Mouse (Mus musculus) brain, embryonic 18.5 days (tissue): ENCODE data around the gene Olfr373.
"Not testable (repeated sequence)": the region's sequence is repeated elsewhere in the genome, so short reads cannot be mapped to it uniquely, and the experiment has no call there.

Experiments
- DNase-seq: peaks from one replicate; pipeline ENCODE4 v3.0.0-alpha.2; 2012; ENCODE audit warnings: low read depth, low spot score

Olfr373 gene

DNA sequence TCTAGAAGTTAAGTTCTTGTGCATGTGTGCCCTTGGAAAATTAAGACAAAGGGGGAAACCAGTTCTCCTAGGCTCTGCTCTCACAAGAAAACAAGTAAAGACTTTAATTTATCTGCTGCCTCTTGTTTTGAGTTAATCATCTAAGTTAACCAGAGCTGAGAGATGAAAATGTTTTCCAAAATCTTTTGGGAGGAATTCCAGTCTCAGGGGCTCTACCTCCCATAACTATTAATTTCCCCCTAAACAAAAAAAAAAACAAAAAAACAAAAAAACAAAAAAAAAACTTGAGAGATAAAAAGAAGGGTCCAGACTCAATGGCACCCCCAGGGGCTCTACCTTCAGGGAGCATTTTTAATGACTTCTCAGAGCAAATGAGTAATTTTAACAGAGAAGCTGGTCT, at the start of gene Olfr373:
TSS of gene Olfr373 (plus strand) at position 301 of the 400 bp plus-strand sequence.
- not testable (repeated sequence) for DNase-seq

DNA sequence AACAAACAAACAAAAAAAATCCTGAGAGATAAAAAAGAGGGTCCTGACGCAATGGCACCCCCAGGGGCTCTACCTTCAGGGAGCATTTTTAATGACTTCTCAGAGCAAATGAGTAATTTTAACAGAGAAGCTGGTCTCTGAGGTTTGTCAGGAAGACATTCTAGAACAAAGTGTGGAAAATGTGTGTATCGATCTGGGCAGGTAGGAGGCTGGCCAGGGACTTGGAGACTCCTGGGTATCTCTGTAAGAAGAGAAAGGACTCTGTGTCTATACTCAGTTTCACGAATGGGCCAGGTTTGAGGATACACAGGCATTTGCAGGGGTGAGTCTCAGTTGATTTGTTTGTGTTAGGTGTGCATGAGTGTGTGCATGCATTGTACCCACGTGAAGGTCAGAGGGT, 42.1 kb upstream of the Olfr373 start, which contains the start of gene Olfr372:
TSS of gene Olfr372 (plus strand) at position 301 of the 400 bp plus-strand sequence.
- not testable (repeated sequence) for DNase-seq

DNA sequence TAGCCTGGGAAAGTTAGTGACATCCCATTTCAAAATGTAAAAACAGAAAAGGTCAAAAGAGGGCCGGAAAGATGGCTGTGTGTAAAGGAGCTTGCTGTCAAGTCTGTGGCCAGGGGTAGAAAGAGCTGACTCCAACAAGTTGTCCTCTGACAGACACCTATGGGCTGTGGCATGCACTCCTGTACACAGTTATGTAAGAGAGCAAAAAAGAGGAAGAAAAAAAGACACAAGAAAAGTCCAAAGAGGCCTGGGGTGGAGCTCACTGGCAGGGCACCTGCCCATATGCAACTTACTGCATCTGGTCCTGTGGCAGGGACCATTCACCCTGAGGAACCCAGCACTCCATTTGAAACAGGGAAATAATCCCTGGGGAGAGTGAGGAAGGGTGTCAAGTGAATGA, 40.5 kb upstream of the Olfr373 start:
- no peak for DNase-seq

DNA sequence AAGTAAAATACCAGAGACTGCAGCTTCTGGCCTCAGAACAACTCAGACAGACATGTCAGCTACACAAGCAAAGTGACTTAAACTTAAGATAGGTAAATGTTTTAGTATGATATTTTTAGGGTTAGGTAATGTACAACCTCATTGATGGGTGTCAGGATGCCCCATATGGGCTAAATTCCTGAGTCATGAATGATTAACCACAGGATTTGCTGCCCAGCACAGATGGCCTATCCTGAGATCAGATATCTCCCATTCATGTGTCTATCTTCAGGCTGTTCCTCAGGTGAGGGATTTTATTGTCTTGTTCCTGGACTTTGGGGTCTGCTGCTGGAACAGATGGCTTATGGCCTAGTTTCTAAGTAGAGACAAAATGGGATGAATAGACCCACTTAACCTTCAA, 28.3 kb upstream of the Olfr373 start:
- DNase-seq = not testable (repeated sequence)

DNA sequence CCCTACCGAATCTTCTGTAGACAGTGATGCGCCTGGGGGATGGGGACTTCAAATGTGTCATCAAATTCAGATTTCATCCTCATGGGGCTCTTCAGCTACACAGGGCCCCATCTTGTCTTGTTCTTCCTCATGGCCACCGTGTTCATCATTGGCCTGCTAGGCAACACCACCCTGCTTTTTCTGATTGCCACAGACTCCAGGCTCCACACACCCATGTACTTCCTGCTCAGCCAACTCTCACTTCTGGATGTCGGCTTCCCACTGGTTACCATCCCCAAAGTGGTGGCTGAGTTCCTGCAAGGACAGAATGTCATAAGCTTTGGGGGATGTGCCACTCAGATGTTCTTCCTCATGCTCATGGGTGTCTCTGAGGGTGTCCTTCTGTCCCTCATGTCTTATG, 25.3 kb upstream of the Olfr373 start:
- not testable (repeated sequence) for DNase-seq

DNA sequence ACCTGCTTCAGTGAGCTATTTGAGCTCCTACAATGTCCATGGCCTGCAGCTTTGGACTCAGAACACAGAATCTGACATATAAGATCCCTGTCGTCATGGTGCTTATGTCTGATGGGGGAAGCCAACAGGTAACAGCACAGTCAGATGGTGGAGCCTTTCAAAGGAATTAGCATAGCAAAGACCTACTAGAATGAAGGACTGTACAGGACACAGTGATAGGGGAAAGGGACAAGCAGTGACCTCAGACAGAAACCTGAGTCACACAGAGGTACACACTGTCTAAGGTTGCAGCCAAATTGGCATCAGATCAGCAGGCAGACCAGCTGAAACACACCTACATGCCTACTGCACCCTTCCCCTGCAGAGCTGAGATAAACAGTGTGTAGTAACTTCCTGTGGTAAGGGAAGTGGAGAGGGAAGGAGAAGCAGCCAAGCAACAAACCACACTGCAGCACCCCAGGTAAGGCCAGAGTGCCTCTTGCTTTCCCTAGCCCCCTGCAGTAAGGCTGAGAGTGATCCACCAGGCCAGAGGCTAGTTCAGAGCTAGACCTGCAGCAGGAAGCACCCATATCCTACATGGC, 16.1 kb upstream of the Olfr373 start:
- DNase-seq = not testable (repeated sequence)

DNA sequence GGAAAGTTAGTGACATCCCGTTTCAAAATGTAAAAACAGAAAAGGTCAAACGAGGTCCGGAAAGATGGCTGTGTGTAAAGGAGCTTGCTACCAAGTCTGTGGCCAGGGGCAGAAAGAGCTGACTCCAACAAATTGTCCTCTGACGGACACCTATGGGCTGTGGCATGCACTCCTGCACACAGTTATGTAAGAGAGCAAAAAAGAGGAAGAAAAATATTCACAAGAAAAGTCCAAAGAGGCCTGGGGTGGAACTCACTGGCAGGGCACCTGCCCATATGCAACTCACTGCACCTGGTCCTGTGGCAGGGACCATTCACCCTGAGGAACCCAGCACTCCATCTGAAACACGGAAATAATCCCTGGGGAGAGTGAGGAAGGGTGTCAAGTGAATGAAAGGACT, 1.8 kb downstream of the Olfr373 start:
- DNase-seq = no peak

DNA sequence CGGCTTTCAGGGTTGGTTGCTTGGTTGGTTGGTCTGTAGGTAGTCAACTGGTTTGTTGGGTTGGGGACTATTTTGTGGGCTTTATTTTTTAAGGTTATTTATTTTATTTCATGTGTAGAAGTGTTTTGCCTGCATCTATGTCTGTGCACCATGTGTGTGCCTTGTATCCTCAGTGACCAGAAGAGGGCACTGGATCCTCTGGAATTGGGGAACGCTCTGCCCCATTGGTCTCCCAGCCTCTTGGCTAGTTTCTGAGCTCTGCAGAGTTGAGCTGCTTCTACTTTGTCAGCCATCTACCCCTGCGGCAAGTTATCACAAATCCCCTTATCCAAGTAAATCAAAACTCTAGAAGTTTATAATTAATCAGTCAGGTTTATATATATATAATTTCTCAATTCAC, 4.6 kb downstream of the Olfr373 start:
- not testable (repeated sequence) for DNase-seq

DNA sequence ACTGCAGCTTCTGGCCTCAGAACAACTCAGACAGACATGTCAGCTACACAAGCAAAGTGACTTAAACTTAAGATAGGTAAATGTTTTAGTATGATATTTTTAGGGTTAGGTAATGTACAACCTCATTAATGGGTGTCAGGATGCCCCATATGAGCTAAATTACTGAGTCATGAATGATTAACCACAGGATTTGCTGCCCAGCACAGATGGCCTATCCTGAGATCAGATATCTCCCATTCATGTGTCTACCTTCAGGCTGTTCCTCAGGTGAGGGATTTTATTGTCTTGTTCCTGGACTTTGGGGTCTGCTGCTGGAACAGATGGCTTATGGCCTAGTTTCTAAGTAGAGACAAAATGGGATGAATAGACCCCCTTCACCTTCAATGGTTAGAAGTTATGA, 13.7 kb downstream of the Olfr373 start:
- not testable (repeated sequence) for DNase-seq

DNA sequence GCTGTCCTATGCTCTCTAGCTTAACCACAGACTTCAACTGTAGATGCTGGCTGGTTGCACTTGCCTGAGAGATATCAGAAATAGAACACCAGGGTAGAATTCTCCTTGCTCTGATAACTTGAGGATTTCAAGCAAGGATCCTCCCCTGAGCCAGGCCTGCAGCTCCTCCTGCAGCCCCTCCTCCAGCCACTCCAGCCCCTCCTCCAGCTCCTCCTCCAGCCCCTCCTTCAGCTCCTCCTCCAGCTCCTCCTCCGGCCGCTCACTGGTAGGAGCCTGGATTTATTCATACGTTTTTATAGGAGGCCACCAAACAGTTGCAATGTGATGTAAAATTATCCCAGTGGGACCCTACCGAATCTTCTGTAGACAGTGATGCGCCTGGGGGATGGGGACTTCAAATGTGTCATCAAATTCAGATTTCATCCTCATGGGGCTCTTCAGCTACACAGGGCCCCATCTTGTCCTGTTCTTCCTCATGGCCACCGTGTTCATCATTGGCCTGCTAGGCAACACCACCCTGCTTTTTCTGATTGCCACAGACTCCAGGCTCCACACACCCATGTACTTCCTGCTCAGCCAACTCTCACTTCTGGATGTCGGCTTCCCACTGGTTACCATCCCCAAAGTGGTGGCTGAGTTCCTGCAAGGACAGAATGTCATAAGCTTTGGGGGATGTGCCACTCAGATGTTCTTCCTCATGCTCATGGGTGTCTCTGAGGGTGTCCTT, 16.6 kb downstream of the Olfr373 start:
- not testable (repeated sequence) for DNase-seq

DNA sequence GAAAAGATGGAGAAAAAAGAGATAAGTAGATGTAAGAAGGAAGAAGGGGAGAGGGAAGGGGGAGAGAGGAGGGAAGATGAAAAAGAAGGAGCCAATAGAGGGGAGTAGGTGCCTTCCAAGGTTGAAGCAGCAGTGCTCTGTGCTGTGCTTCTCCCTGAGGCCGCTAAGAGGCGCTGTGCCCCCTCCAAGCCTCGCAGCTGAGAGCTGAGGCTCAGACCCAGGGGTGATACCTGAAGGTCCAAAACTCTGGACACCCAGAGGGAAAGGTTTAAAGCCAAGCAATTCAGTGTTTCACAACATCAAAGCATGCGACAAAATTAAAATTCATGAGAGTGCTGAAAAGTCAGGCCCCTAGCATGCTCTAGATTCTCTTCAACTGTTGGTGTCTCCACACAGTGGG, 22.2 kb downstream of the Olfr373 start:
- DNase-seq = no peak

DNA sequence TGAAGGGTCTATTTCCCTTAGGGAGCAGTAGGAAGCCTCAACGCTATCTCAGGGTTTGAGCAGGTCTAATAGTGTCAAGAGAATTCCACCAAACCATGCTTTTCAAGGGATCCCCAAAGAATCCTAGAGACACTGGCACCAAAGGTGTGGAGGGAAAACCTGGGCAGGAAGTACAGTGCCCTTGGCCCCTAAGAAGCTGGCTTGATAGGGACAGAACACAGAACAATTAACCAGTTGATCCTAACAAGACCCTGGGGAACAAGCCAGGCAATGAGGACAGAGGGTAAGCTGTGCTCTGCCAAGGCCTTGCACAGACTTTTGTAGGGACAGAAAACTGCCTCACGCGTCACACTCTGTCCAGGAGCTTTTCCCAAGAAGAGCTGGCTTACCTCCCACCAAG, 23.8 kb downstream of the Olfr373 start, which contains the start of gene Olfr374:
TSS of gene Olfr374 (plus strand) at position 301 of the 400 bp plus-strand sequence.
- DNase-seq = no peak

DNA sequence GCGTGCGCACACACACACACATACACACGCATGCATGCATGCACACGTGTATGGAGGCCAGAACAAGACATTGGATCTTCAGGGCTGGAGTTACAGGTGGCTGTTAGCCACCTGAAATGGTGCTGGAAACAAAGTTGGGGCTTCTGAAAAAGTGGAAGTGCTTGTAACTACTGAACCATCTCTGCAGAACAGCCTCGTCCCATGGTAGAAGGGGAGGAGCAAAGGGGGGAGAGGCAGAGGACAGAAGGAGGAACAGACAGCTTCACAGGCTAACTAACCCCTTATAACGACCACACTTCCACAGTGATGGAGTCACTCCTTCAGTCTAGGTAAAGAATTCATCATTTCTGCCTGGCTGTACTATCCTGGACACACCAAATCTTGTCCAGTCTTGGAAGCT, 27.9 kb downstream of the Olfr373 start:
- no peak for DNase-seq

DNA sequence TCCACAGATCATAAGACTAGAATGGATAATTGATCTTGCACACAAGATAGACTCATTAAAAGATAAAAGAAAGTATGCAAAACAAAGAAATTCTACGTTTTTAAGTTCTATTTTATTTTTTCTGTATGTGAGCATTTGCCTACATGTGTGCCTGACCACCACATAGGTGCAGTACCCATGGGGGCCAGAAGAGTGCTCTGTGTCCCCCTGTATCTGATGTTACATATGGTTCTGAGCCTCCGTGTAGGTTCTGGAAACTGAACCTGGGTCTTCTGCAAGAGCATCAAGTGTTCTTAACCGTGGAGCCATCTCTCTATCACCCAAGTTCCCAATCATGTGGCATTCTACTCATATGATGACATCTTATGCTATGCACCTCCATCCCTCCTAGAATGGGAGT, 29.5 kb downstream of the Olfr373 start:
- DNase-seq = no peak

DNA sequence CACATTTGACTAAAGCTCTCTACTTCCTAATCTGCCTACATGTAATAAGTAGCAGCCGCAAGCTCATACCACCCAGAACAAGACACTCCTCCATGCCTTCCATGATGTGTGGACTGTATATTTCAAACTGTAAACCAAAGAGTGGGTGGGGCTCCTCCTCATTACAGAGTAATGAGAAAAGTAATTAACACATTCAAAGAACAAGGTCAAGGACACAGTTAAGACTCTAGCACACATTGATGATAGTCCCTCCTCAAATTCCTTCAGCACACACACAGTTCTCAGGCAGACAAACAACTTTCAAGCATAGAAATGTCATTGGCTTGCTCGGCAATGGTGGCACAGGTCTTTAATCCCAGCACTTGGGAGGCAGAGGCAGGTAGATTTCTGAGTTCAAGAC, 32.2 kb downstream of the Olfr373 start:
- DNase-seq = no peak

DNA sequence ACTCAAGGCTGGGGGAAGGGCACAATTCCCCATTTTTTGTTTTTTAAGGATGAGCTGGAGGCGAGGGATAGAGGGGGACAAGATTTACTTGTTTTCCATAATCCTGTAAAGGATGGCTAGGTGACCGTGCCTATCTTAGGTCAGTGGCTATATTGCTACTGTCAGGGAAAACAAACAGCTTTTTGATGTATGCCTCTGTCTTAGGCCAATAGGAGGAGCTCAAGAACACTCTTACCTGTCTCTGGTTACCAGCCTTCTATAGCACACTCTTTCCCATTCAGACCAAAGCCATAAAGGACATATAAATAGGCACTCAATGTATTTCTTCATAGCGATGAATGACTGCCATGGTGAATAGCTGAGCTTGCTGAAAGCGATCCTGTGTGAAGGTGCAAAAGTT, 35.6 kb downstream of the Olfr373 start:
- no peak for DNase-seq

DNA sequence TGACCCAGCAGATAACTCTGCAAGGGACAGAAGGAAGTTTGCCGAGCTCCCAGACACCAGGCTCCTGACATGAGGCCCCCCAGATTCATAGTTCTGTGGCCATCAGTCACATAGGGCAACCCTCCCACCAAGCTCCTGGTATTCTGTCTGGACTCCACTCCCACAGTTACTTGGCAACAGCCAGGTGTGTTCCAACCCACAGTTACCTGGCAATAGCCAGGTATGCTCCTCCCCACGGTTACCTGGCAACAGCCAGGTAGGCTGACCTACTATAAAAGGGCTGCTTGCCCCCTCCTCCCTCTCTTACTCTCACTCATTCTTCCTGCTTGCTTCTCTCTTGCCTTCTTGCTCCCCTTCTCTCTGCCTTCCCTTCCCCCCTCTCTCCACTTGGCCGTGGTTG, 38.5 kb downstream of the Olfr373 start:
- not testable (repeated sequence) for DNase-seq

DNA sequence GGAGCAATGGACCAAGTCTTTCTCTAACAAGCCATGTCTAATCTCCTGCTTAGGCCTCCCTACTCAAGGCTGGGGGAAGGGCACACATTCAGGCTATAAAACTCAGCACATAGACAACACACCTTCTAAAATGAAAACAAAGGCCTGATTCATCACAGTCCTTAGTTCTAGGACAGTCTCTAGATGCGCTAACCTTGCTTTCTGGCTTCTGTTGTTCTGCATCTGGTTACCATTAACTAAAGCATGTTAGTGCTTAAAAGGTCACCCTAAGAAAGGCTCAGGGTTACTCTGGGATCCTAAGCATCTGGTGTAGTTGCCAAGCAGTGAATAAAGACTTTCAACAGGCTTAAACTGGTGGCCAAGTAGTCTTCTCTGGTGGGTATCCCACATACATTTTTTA, 39.0 kb downstream of the Olfr373 start:
- no peak for DNase-seq

DNA sequence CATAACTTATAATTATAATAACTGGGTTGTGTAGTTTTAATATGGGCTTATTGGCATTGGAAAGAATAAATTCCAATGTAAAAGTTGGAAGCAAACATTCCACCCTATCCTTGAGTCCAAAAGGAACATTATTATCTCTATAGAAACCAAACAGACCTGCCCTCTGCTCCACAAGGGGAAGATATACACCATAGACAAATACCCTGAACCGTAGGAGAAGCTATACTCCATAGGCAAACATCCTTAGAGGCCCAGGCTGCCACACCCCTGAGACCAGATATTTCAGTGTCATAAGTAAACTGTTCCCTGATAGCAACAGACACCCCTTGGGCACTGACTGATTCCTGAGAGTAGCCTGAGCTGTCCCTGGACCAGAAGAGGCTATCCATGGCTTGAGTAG, 44.9 kb downstream of the Olfr373 start:
- DNase-seq = no peak

DNA sequence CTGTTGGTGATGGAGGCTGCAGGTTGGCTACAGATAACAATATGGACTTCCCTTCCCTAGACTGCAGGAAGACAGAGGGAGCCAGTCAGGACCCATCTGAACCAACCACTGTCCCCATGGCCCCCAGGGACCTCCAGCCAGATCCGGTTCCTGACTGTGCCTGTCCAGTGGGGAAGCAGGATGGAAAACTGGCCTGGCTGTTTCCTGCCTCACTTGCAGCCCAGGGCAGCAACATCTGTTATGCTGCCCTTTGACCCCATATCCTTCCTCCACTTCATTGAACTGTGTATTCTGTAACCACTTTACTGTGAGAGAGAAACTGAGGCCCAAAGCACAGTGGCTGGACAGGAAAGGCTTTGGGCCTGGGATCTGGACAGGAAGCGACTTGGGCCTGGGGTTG, 48.3 kb downstream of the Olfr373 start:
- DNase-seq = no peak

DNA sequence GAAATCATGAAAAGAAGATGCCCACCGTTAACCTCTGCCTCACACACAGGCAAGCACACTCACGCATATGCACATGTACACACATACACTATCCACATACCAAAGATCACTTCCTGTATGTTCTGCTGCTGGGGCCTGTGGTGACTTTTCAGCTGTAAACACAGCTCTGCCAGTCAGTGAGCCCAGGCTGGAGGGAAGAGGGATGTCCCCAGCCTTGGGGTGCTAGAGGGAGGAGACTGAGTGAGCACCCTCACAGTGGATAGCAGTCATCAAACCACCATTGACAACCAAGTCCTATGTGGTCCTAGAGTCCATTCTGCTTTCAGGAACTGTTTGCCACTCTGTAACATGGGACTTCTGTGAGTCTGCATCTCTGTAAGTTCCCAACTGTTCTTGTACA, 48.9 kb downstream of the Olfr373 start:
- no peak for DNase-seq

DNA sequence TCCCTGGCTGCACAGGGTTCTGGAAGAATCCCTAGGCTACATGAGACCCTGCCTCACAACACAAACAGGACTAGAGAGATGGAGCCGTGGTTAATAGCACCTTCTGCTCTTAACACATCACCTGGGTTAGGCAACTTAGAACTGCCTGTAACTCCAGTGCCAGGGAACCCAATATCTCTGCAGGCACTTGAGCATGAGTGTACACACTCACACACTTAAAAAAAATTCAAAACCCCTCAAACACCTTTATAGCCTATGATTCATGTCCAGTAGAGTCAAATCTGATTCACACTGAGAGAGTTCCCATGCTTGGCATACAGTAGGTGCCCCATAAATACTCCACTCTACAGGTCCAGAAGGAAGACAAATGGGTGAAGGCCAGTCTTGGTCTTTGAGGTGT, 49.4 kb downstream of the Olfr373 start:
- DNase-seq = no peak

DNA sequence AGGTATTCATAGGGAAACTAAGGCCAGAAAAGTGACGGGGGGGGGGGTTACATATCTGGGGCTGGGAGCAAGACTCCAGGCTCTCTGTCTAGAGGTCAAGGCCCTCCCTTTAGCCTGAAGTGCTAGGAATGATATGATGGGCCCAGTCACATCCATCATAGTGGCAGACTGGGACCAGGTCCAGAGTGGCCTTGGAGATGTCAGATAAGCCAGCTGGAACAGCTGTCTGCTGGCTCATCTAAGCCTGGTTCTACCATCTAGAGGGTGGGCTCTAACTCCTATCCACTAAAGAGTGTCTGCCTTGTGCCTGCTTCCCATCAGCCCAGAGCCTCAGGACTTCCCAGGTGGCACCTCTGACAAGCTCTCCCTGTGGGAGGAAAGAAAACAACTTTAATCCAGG, 49.9 kb downstream of the Olfr373 start:
- DNase-seq = no peak
